Mouse (Mus musculus) testis, adult 2 months (tissue): ENCODE data around the gene Tbx2. TPM values are rescaled to one million over a fixed set of nuclear protein-coding genes. Genes with fewer than 3 reads are reported as not detected.

Experiments used
- H3K27ac ChIP-seq: fragments of 200-500 bp; 2 replicates; pipeline ENCODE4 v1.5.1; 2012; ENCODE audit warnings: low read depth, low read length; ENCODE audit not compliant: control insufficient read depth, insufficient read depth
- H3K27me3 ChIP-seq: fragments of 200-500 bp; 2 replicates; pipeline ENCODE4 v1.6.1; 2012; ENCODE audit warnings: mild to moderate bottlenecking, low read length, moderate library complexity; ENCODE audit not compliant: control insufficient read depth, insufficient read depth
- H3K36me3 ChIP-seq: fragments of 200-500 bp; 2 replicates; pipeline ENCODE4 v1.6.1; 2012; ENCODE audit warnings: mild to moderate bottlenecking, low read length; ENCODE audit not compliant: control insufficient read depth, insufficient read depth
- H3K4me1 ChIP-seq: fragments of 200-500 bp; 2 replicates; pipeline ENCODE4 v1.6.1; 2012; ENCODE audit warnings: low read length; ENCODE audit not compliant: control insufficient read depth, insufficient read depth
- H3K4me3 ChIP-seq: fragments of 200-500 bp; 2 replicates; pipeline ENCODE4 v1.5.1; 2012; ENCODE audit warnings: low read depth, mild to moderate bottlenecking, low read length, moderate library complexity, mixed read lengths; ENCODE audit not compliant: control insufficient read depth
- CTCF ChIP-seq: fragments of 200-500 bp; IDR thresholded peaks from 2 replicates; pipeline ENCODE4 v1.5.1; 2012; ENCODE audit warnings: low read depth, mild to moderate bottlenecking, inconsistent platforms, low read length, moderate library complexity; ENCODE audit not compliant: control insufficient read depth, insufficient read depth, insufficient replicate concordance
- POLR2A ChIP-seq: fragments of 200-500 bp; IDR thresholded peaks from 2 replicates; pipeline ENCODE4 v1.6.1; 2012; ENCODE audit warnings: low read depth, mild to moderate bottlenecking, inconsistent platforms, low read length, moderate library complexity; ENCODE audit not compliant: control insufficient read depth
- polyA plus RNA-seq: library from polyadenylated mRNA; depleted of rRNA; stranded (reverse); fragments of >200 nt; gene quantifications from 2 replicates; pipeline ENCODE4 v1.2.3, GENCODE M21; 2012

Tbx2 gene
- polyA plus RNA-seq, 1 experiment = 2.3 TPM

- no peaks in the 10 kb centered on the region for H3K4me1 ChIP-seq
- H3K36me3 ChIP-seq = no peaks in the 10 kb centered on the region
- no peak overlapping the region for H3K27ac ChIP-seq
- H3K4me3 ChIP-seq = no peak overlapping the region
- no peaks in the 10 kb centered on the region for H3K27me3 ChIP-seq
- TF ChIP-seq CTCF = no peak
- TF ChIP-seq POLR2A = no peak
Observed at GRCm38 (mm10) chr11:85800380-85800779, 32.0 kb upstream of the Tbx2 start.

GRCm38 (mm10) chr11:85804048-85804447, 28.3 kb upstream of the Tbx2 start:
- TF ChIP-seq CTCF (no peak), POLR2A (no peak)
- Histone ChIP-seq H3K4me1 (no peaks in the 10 kb centered on the region), H3K27me3 (no peaks in the 10 kb centered on the region), H3K27ac (no peak overlapping the region), H3K4me3 (no peak overlapping the region), H3K36me3 (no peaks in the 10 kb centered on the region)

GRCm38 (mm10) chr11:85805779-85806178, 26.6 kb upstream of the Tbx2 start:
- H3K4me1 ChIP-seq = no peaks in the 10 kb centered on the region
- TF ChIP-seq POLR2A = no peak
- no peak for TF ChIP-seq CTCF
- no peak overlapping the region for H3K27ac ChIP-seq
- no peaks in the 10 kb centered on the region for H3K36me3 ChIP-seq
- no peaks in the 10 kb centered on the region for H3K27me3 ChIP-seq
- H3K4me3 ChIP-seq = no peak overlapping the region

- no peak overlapping the region for H3K27ac ChIP-seq
- no peak overlapping the region for H3K4me3 ChIP-seq
- no peaks in the 10 kb centered on the region for H3K4me1 ChIP-seq
- no peak for TF ChIP-seq CTCF
- no peaks in the 10 kb centered on the region for H3K36me3 ChIP-seq
- no peaks in the 10 kb centered on the region for H3K27me3 ChIP-seq
Observed at GRCm38 (mm10) chr11:85807353-85807752, 25.0 kb upstream of the Tbx2 start.

GRCm38 (mm10) chr11:85811229-85811628, 21.1 kb upstream of the Tbx2 start:
- Histone ChIP-seq H3K4me1 (no peaks in the 10 kb centered on the region), H3K4me3 (no peak overlapping the region), H3K36me3 (no peaks in the 10 kb centered on the region), H3K27ac (no peak overlapping the region), H3K27me3 (no peaks in the 10 kb centered on the region)
- TF ChIP-seq POLR2A = no peak
- TF ChIP-seq CTCF = no peak

GRCm38 (mm10) chr11:85811676-85812075, 20.7 kb upstream of the Tbx2 start:
- Histone ChIP-seq H3K4me3 (no peak overlapping the region), H3K36me3 (no peaks in the 10 kb centered on the region), H3K4me1 (no peaks in the 10 kb centered on the region), H3K27ac (no peak overlapping the region), H3K27me3 (no peaks in the 10 kb centered on the region)
- TF ChIP-seq POLR2A = no peak

GRCm38 (mm10) chr11:85812201-85812966, 20.0 kb upstream of the Tbx2 start:
- no peak overlapping the region for H3K4me3 ChIP-seq
- H3K4me1 ChIP-seq = no peaks in the 10 kb centered on the region
- H3K27ac ChIP-seq = no peak overlapping the region
- H3K36me3 ChIP-seq = no peaks in the 10 kb centered on the region
- TF ChIP-seq POLR2A (no peak), CTCF (no peak)
- H3K27me3 ChIP-seq = no peaks in the 10 kb centered on the region

GRCm38 (mm10) chr11:85814678-85815077, 17.7 kb upstream of the Tbx2 start:
- Histone ChIP-seq H3K27ac (no peak overlapping the region), H3K4me1 (no peaks in the 10 kb centered on the region), H3K36me3 (no peaks in the 10 kb centered on the region), H3K4me3 (no peak overlapping the region), H3K27me3 (no peaks in the 10 kb centered on the region)
- no peak for TF ChIP-seq CTCF
- no peak for TF ChIP-seq POLR2A
